Mouse (Mus musculus) left cerebral cortex, adult 8-10 months (tissue): Measurements from ENCODE around the gene Gm10181. TPM values are rescaled to one million over a fixed set of nuclear protein-coding genes. Genes with fewer than 3 reads are reported as not detected.

ENCODE experiments used
- total RNA-seq, 4 experiments: library from RNA; stranded (reverse); gene quantifications; 2 replicates each; pipeline ENCODE4 v1.2.4; 2022

Gene Gm10181
- total RNA-seq, 4 experiments from 2014 or later = not detected

Other genes with a start within 250 kb of the Gm10181 start
- gene Herpud2, start 62.4 kb downstream of the Gm10181 start, total RNA-seq = 10 to 100 TPM; 53.6 to 57.1 (median 55.8) TPM
- 100 to 1,000 TPM; 367 to 384 (median 373) TPM for gene Sept7, start 163.0 kb downstream of the Gm10181 start, total RNA-seq